Comparison of ENCODE assay signal across 12 mouse cellular contexts in genomic region chr6:103430933-103431594, GRCm38 (mm10).
DNase-seq lines count a peak whose midpoint lies in the region; TF ChIP-seq lines count a peak whose summit lies in the region.
"Had no signal": no experiment of that assay in that cellular context is flagged by ENCODE, and none has a peak within 500 bp of the region (broad histone marks: within the 10 kb centered on the region; RNA-seq: fewer than 3 reads in every experiment).

No protein-coding gene starts in this region.

- intact Hi-C loops in left cerebral cortex, adult 2 months (cut with DNase I) = loop anchor here (5.0 kb wide), 1 partner anchor 81 kb away; the partner anchor contains the start of gene Chl1

- no peak overlapping the region for H3K4me3 ChIP-seq in left cerebral cortex, adult 2 months
- H3K4me3 ChIP-seq: embryonic facial prominence, embryonic 15.5 days had no signal

- H3K27ac ChIP-seq in left cerebral cortex, adult 2 months = no peak overlapping the region; the same call in 1 of the 2 replicates
- H3K27ac ChIP-seq: embryonic facial prominence, embryonic 15.5 days had no signal

- TF ChIP-seq CTCF in left cerebral cortex, adult 2 months (IDR thresholded peaks at IDR 0.05) = no peak

- peak; percentile 7 to 9 for DNase-seq in left cerebral cortex, adult 2 months (ENCODE audit: extremely low spot score in 1 of 2, low spot score in 2 of 2)
- DNase-seq in left cerebral cortex, adult 11 months (ENCODE audit: low spot score) = no peak
- peak; percentile 10 to 16 for DNase-seq in frontal cortex, postnatal 10 days (ENCODE audit: low spot score in 2 of 2)
- peak; percentile 28 for DNase-seq in layer of hippocampus, adult 9-11 months
- DNase-seq in right cerebral cortex, adult 2 months (ENCODE audit: low spot score in 2 of 2) = peak; percentile 8 to 20
- no peak for DNase-seq in embryo, embryonic 11 days
- no peak for DNase-seq in lung, postnatal 10 days
- DNase-seq in cerebellum, adult 18-20 months = no peak
- DNase-seq: cerebellum, adult 11-12 months; kidney, postnatal 4 days; lung, adult 18-20 months had no signal

Comparison
In these comparisons a context has a peak if more than half of its experiments do, and no peak if none do; other contexts are left out.
1. DNase-seq: peak in left cerebral cortex, adult 2 months (2 of 2), frontal cortex, postnatal 10 days (2 of 2), layer of hippocampus, adult 9-11 months (single experiment) and right cerebral cortex, adult 2 months (2 of 2); none in left cerebral cortex, adult 11 months (single experiment), embryo, embryonic 11 days (single experiment), lung, postnatal 10 days (single experiment) and cerebellum, adult 18-20 months (0 of 2).